Mouse (Mus musculus) megakaryocyte-erythroid progenitor cell, adult 5-6 weeks (primary cell): Measurements from ENCODE around the gene Snx3. TPM values are rescaled to one million over a fixed set of nuclear protein-coding genes. Genes with fewer than 3 reads are reported as not detected.

Source experiments
- ATAC-seq: replicated peaks from 2 replicates; pipeline ENCODE4 v1.8.0; 2016; ENCODE audit warnings: mild to moderate bottlenecking, inconsistent platforms; ENCODE audit not compliant: severe bottlenecking, poor library complexity, low FRiP score, low TSS enrichment
- total RNA-seq, 2 experiments: library from RNA; stranded (forward) in 1 of 2; stranded (reverse) in 1 of 2; fragments of 200-1000, 215-1000 nt in 1 of 2; fragments of >200 nt in 1 of 2; fragmentation: Nextera tagmentation in 1 of 2; gene quantifications; 2 replicates each; pipeline ENCODE4 v1.2.3; 2014 to 2017

Snx3 gene
- total RNA-seq, 2 experiments from 2014 or later, result 144 to 281 TPM

GRCm38 (mm10) chr10:42502349-42503111 is 700 bp downstream of the Snx3 start:
- ATAC-seq, result peak; percentile 38

- ATAC-seq, result no peak
Observed at GRCm38 (mm10) chr10:42504096-42504710, 2.4 kb downstream of the Snx3 start.

GRCm38 (mm10) chr10:42510141-42510540 is 8.3 kb downstream of the Snx3 start:
- no peak for ATAC-seq

- ATAC-seq, result peak; percentile 89
Observed at GRCm38 (mm10) chr10:42511184-42512135, 9.6 kb downstream of the Snx3 start.

GRCm38 (mm10) chr10:42514125-42514524 is 12.3 kb downstream of the Snx3 start:
- ATAC-seq, result no peak

- peak; percentile 63 for ATAC-seq
Observed at GRCm38 (mm10) chr10:42518363-42518762, 16.5 kb downstream of the Snx3 start.

- peak; percentile 50; the same call in 1 of the 2 replicates for ATAC-seq
Observed at GRCm38 (mm10) chr10:42521315-42521981, 19.6 kb downstream of the Snx3 start.

GRCm38 (mm10) chr10:42522912-42523311 is 21.1 kb downstream of the Snx3 start:
- no peak for ATAC-seq

GRCm38 (mm10) chr10:42523556-42524162 is 21.8 kb downstream of the Snx3 start:
- no peak for ATAC-seq

GRCm38 (mm10) chr10:42525682-42526081 is 23.9 kb downstream of the Snx3 start:
- peak; percentile 92 for ATAC-seq

GRCm38 (mm10) chr10:42533836-42534453 is 32.1 kb downstream of the Snx3 start:
- peak; percentile 81 for ATAC-seq

GRCm38 (mm10) chr10:42537571-42538316 is 35.9 kb downstream of the Snx3 start:
- ATAC-seq, result peak; percentile 89

- ATAC-seq, result no peak
Observed at GRCm38 (mm10) chr10:42545707-42546503, 44.1 kb downstream of the Snx3 start.

- no peak; the same call in 1 of the 2 replicates for ATAC-seq
Observed at GRCm38 (mm10) chr10:42546507-42546906, 44.7 kb downstream of the Snx3 start.

GRCm38 (mm10) chr10:42559581-42560200 is 57.9 kb downstream of the Snx3 start:
- ATAC-seq, result no peak

- peak; percentile 70 for ATAC-seq
Observed at GRCm38 (mm10) chr10:42562272-42562671, 60.4 kb downstream of the Snx3 start.

GRCm38 (mm10) chr10:42572567-42572966 is 70.7 kb downstream of the Snx3 start:
- ATAC-seq, result no peak
